Mouse (Mus musculus) layer of hippocampus, adult 2 months (tissue): ENCODE measurements around the gene Lgals7. TPM values are rescaled to one million over a fixed set of nuclear protein-coding genes. Genes with fewer than 3 reads are reported as not detected.

Experiments
- DNase-seq, 2 experiments: peaks; one replicate each; pipeline ENCODE4 v3.0.0; 2022; ENCODE audit warnings: low spot score in 2 of 2
- H3K27ac ChIP-seq: fragments of 200-600 bp; 2 replicates; pipeline ENCODE4 v1.8.1; 2022
- H3K4me3 ChIP-seq: fragments of 200-600 bp; 2 replicates; pipeline ENCODE4 v1.8.1; 2022; ENCODE audit warnings: mild to moderate bottlenecking
- CTCF ChIP-seq: fragments of 200-600 bp; conservative IDR thresholded peaks from 2 replicates; pipeline ENCODE4 v1.8.1; 2022; ENCODE audit warnings: antibody characterized with exemption, mild to moderate bottlenecking, moderate library complexity
- long read RNA-seq, 2 experiments: library from polyadenylated mRNA; stranded (forward); transcript quantifications; one replicate each; pipeline ENCODE4 v2.0.0; 2021; ENCODE audit warnings: borderline mapping rate in 2 of 2
- total RNA-seq, 2 experiments: library from RNA; stranded (reverse); gene quantifications; 2 replicates each; pipeline ENCODE4 v1.2.3; 2021

Lgals7 gene
- not detected for total RNA-seq
- long read RNA-seq, experiment 1, result 0 reads
- long read RNA-seq, experiment 2, result 0 reads

DNA sequence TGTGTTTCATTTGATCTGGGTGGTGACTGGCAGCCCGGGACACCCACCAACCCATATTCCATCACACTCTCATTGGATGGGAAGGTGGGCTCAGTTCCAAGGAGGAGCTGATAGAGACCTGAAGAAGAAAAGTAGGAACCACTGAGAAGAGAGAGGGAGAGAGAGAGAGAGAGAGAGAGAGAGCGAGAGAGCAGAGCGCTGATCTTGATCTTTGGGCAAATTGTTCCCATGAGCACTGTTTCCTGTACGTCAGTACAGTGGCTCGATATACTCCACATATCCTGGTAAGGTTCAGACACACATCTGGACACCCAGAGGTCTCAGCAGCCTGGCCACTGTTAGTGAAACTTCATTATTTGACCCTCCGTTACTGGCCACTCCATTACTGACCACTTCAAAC, at the start of gene Lgals7:
Gene Lgals7, plus strand, starts transcription at position 314 of the 400 bp plus-strand sequence.
- DNase-seq, result no peak
- Histone ChIP-seq H3K27ac (no peak within 1 kb of the TSS), H3K4me3 (no peak within 1 kb of the TSS)
- no peak for TF ChIP-seq CTCF

DNA sequence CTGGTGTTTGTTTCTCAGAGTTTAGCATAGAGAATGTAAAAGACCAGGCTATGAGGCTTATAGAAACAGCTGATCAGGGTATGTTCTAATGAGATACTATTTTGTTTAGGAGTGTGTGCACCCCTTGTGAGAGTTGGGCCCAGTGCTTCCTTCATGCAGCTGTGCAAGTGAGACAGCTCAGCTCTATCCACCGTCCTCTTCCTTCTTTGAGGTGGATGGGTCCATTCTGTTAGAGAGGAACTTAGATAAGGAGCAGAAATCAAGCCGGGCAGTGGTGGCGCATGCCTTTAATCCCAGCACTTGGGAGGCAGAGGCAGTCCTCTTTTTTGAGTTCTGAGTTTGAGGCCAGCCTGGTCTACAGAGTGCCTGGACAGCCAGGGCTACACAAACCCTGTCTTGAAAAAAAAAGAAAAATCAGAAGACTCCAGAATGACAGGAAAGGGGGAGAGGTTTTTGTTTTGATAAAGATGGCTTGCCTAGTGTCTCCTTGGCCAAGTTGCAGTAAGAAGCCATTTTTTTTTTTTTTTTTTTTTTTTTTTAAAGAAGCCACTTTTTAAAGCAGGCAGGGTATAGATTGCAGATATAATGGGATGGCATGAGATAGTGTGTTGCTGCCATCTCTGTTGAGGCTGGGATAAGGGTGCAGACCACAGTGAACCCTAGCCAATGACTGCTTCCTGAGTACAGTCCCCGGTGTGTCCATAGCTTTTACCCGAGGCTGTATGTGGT, 49.2 kb upstream of the Lgals7 start:
- TF ChIP-seq CTCF, result no peak
- DNase-seq, result no peak
- H3K4me3 ChIP-seq, result no peak overlapping the region
- H3K27ac ChIP-seq, result peak overlapping the region; percentile 58; the same call in 1 of the 2 replicates

DNA sequence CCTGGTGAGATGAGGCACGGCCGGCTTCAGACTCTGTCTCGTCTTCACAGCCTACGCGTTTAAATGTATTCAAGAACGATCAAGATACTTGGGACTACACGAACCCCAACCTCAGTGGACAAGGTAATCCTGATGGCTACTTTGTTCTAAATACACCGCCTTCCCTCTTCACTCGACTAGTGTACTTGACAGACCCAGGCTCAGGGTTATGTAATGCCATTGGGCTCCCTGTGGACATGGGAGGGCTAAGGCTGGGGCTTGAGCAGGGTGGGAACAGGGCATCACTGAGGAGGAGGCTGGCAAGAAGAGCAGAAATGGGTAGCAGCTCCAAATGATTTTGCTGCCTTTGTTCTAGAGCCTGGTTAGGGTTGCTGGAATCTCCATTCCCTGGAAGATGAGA, 48.4 kb upstream of the Lgals7 start:
- Histone ChIP-seq H3K4me3 (no peak overlapping the region), H3K27ac (peak overlapping the region; percentile 58; the same call in 1 of the 2 replicates)
- no peak for TF ChIP-seq CTCF
- DNase-seq, result no peak

DNA sequence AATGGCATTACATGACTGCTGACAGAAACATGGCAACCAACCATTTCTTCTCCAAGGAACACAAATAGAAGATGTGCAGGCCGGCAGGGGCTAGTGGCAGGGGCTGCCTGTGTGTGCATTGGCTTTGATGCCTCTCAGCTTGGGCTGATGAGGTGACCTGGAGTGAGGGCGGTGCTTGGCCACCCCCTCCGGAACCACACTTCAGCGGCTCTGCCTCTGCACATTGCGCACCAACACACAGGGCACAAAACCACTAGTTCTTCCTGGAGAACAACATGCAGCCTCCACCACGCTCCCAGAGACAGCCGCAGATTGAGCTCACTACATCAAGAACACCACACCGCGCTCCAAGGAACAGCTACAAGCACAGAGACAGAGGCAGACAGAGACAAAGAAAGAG, 47.5 kb upstream of the Lgals7 start:
- no peak for TF ChIP-seq CTCF
- peak overlapping the region; percentile 58; the same call in 1 of the 2 replicates for H3K27ac ChIP-seq
- DNase-seq, result no peak
- H3K4me3 ChIP-seq, result no peak overlapping the region; the same call in 1 of the 2 replicates

DNA sequence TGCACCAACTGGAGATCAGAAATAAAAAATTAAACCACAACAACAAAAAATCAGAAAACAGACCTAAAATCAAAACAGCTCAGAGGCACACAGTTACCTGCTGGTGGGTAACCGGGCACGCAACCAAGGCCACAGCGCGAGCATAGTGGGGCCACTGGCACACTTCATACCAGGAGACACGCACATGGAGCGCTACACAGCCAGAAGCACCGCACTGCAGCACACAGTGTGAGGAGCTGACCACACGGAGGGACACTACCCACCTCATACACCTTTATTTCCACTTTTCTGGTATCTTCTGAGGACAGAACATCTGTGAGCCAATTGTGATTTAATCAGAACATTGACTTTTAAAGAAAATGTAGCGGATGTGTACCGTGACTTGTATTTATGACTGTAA, 46.7 kb upstream of the Lgals7 start:
- TF ChIP-seq CTCF, result no peak
- Histone ChIP-seq H3K4me3 (no peak overlapping the region; the same call in 1 of the 2 replicates), H3K27ac (peak overlapping the region; percentile 58; the same call in 1 of the 2 replicates)
- no peak for DNase-seq

DNA sequence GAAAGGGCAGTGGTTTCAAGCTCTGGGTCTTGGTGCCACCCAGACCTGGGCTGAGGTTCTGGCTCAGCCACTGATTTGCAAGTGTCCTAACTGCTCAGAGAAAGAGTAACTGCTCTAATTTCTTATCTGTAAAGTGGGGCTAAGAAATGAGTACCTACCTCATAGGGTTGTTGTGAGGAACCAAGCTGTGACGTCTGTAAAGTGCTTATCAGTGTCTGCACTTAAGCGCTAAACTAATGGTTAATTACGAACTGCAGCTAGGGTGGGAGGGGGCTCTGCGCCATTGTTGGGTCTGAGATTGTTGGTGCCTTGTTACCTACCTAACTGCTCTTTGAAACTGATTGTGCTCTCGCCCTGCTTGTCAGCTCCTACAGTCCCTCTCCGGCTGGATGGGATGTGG, 46.1 kb upstream of the Lgals7 start:
- no peak for DNase-seq
- no peak for TF ChIP-seq CTCF
- Histone ChIP-seq H3K4me3 (peak overlapping the region; percentile 10; the same call in 1 of the 2 replicates), H3K27ac (peak overlapping the region; percentile 58; the same call in 1 of the 2 replicates)

DNA sequence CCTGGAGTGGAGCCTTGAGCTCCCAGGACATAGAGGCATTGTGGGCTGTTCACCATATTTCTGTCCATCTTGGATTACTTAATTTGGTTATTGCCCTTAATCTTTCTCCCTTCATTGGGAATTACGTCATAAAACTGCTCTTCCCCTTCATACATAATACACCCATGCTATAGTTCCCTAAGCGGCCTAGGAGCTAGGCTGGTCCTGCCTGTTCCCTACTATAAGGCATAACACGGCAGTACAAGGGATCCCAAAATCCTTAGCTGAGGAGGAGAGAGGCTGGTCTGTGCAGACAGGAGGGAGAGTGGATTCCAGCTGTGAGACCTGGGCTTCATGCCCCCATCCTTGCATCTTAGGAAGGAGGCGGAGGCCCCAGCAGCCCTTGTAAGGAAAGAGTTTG, 45.7 kb upstream of the Lgals7 start:
- DNase-seq, result no peak
- H3K4me3 ChIP-seq, result no peak overlapping the region
- peak overlapping the region; percentile 58; the same call in 1 of the 2 replicates for H3K27ac ChIP-seq
- TF ChIP-seq CTCF, result no peak

DNA sequence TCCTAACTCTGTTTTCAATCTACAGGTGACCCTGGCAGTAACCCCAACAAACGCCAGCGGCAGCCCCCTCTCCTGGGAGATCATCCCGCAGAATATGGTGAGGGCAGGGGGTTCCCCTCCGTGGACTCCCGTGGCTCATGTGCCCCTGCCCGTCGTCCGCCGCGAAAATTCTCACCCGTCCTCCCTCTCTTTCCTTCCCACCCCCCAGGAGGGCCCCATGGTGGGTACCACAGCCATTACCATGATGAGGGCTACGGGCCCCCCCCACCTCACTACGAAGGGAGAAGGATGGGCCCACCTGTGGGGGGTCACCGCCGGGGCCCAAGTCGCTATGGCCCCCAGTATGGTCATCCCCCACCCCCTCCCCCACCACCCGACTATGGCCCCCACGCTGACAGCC, 45.2 kb upstream of the Lgals7 start:
- DNase-seq, result no peak
- peak overlapping the region; percentile 58; the same call in 1 of the 2 replicates for H3K27ac ChIP-seq
- TF ChIP-seq CTCF, result no peak
- no peak overlapping the region for H3K4me3 ChIP-seq

DNA sequence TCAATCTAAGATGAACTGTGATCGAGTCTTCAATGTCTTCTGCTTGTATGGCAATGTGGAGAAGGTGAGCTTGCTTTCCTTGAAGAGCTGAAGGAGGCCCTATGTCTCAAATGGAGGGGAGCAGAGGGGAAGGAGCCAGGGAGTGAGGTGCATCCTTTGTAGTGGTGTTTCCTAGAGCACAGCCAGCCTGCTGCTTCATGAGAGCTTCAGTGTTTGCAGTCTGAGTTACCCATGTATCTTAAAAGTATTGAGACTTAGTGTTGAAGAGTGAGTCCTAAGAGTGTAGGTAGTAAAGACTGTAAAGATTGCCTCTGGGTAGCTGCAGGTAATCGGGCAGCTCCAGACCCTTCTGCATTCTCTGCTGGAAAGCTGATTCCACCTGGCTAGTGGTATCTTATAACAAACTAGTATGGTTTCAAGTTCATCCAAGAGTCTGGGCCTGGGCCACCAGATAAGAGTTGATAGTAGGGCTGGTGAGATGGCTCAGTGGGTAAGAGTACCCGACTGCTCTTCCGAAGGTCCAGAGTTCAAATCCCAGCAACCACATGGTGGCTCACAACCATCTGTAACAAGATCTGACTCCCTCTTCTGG, 44.7 kb upstream of the Lgals7 start:
- H3K27ac ChIP-seq, result no peak overlapping the region
- TF ChIP-seq CTCF, result no peak
- DNase-seq, result no peak

DNA sequence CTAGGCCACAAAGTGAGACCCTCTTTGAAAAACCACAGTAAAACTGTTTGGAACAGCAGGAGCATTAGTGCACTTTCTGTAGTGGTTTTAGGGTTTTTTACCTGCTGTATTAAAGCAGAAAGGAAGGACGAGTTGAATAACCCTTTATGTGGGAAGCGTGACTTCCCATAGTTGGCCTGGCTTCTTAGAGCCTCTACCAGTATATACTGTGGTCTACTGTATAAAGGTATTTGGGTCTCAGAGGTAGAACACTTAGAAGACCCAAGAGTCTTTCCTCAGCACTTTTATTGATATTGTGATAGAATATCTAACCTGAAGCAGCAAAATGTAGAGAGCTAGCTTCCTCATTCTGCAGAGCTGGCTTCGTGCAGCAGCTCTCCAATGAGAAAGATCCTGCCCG, 44.1 kb upstream of the Lgals7 start:
- no peak for DNase-seq
- no peak for TF ChIP-seq CTCF
- Histone ChIP-seq H3K27ac (peak overlapping the region; percentile 93; the same call in 1 of the 2 replicates), H3K4me3 (no peak overlapping the region)

More for the DNA sequence above, 44.7 kb upstream of the Lgals7 start:
- H3K4me3 ChIP-seq, result no peak overlapping the region

DNA sequence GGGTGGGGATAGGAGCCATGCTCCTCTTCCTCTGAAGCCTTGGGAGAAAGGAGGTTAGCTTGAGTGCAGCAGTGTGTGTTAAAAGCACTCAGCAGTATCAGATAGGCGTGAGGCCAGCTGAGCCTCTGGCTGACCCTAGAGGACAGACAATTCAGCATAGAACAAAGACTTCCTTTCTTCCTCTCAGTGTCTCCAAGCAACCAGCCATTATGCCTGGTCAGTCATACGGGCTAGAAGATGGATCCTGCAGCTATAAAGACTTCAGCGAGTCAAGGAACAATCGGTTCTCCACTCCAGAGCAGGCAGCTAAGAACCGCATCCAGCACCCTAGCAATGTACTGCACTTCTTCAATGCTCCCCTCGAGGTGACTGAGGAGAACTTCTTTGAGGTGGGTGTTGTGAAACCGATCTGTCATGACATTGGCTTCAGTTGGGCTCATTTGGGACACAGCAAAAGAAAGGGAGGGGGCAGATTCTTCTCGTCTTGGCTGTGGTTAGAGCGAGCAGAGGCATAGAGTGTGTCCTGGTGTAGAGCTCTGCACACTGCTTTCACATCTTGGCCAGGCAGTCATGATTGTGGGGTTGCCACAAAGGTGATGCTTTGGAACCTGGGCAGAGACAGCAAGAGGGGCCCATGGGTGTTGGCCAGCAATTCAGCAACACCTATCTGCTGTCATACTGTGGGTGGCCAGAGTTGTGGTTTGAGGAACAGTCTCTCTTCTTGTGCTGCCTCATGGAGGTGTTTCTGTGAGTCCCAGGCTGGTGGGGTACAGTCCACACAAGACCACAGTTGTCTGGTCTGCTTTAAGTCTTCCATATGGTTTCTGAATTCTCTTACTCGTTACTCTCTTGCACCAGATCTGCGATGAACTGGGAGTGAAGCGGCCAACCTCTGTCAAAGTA, 43.0 kb upstream of the Lgals7 start:
- Histone ChIP-seq H3K4me3 (no peak overlapping the region), H3K27ac (peak overlapping the region; percentile 93)
- DNase-seq, result no peak
- TF ChIP-seq CTCF, result 0 out of 2 replicates have a peak, but pooled peaks have one; percentile 6

DNA sequence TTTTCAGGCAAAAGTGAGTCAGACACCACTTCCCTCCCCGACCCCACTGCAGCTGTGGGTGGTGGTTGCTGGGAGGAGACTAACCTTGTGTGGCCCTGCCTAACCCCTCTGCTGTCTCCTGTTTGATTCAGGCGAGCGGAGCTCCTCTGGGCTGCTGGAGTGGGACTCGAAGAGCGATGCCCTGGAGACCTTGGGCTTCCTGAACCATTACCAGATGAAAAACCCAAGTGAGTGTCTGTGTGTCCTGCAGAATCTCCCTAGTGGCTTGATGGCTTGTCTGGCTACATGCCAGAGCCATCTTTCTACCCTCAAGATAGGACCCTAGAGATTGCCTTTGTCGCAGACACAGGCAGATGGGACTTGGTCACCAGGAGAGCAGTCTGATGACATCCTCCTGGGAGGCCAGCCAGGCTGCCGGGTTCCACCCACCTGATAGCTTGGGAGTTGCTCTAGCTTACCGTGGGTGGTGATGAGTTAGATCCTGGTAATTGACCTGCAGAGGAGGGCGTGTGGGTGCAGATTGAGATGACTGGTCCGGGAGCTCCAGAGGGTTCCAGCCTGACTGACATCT, 42.3 kb upstream of the Lgals7 start:
- peak; percentile 81 to 86 for DNase-seq
- H3K4me3 ChIP-seq, result no peak overlapping the region
- TF ChIP-seq CTCF, result no peak
- H3K27ac ChIP-seq, result peak overlapping the region; percentile 93
